Mouse (Mus musculus) brain, adult 2 months (tissue): ENCODE results near the gene Trpm8.

Experiments
- DNase-seq: peaks from one replicate; pipeline ENCODE4 v3.0.0; 2011; ENCODE audit warnings: low read depth, low spot score

Trpm8 gene

GRCm38 (mm10) chr1:88247660-88248059 lies 29.8 kb upstream of the Trpm8 start:
- DNase-seq: no peak

GRCm38 (mm10) chr1:88248658-88249057 lies 28.8 kb upstream of the Trpm8 start:
- DNase-seq: no peak

DNA sequence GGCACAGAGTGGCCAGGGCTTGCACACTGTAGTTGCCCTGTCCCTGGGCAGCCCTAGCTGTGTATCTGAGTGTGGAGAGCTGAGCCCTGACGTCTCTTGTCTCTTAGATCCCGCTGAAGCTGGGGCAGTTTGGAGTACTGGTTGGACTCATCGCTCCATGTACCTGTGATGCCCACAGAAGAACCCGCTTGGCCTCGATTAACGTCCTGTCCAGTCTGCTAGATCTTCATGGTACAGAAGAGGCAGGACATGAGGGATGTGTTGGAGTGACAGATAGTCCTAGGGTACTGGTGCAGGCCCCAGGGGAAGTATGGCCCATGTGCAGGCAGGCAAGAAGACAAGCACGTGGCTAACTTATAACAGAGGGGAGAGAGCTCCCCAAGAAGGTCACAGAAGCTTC lies 27.9 kb upstream of the Trpm8 start:
- no peak for DNase-seq

- no peak for DNase-seq
These were observed 27.4 kb upstream of the Trpm8 start for GRCm38 (mm10) chr1:88250023-88250422.

DNA sequence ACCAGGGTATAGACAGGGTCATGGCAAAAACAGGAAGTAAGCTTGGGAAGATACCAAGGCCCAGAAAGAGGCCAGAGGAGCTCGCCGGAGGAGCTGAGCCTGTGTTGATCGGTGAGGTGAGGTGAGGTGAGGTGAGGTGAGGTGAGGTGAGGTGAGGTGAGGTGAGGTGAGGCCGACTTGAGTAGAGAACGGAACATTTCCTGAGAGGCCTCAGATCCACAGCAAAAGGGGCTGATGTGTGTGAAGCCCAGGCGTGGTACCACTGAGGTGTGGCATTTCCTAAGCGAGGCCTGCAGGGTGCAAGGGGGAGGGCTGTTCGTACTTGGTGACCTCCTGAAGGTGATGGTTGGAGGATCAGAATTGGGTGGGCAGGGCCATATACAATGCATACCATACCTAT lies 24.4 kb upstream of the Trpm8 start:
- DNase-seq: no peak

DNA sequence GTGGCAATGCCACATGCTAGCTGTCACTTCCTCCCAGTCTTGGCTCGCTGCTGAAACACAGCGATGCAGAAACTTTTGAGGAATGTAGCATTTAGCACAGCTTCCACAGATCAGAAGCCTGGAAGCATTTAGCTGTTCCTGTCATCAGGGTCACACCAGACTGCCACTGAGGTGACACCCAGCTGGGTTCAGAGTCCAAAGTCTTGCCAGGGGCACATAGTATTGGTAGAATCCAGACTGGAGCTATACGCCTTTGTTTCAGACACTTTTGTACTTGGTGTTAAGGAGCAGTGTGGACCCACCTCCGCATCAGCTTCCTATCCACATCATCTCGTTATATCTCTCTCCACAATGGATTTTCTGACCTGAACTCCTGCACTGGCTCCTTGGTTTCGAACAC lies 23.9 kb upstream of the Trpm8 start:
- no peak for DNase-seq

DNA sequence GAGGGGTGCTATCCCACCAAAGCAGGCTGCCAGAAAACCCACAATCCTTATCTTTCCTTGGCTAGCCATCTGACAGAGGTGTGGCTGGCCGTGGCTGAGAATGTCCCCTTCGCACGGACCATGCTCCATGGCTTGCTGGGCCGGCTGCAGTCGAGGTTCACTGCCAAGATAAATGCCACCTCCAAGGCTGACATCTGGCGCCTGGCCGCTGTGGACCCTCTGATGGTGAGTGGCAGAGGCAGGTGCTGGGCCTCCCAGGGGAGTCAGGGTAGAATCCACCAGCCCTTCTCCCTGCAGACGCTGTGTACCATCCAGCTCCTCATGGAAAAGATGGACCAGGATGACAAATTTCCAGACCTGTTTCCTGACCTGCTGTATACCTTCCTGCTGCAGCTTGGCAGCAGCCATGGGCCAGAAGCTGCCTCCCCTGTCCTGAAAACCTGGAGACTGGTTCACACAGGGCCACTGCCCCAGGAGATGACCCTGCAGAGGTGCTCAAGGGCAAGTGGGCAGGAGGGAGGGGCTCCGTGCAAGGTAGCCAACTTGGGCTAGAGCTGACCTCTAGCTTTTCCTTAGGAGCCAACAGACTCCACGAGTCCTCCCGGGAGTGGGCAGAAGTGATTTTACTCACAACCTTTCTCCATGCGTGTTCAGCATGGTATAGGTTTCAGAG lies 22.5 kb upstream of the Trpm8 start:
- no peak for DNase-seq

DNA sequence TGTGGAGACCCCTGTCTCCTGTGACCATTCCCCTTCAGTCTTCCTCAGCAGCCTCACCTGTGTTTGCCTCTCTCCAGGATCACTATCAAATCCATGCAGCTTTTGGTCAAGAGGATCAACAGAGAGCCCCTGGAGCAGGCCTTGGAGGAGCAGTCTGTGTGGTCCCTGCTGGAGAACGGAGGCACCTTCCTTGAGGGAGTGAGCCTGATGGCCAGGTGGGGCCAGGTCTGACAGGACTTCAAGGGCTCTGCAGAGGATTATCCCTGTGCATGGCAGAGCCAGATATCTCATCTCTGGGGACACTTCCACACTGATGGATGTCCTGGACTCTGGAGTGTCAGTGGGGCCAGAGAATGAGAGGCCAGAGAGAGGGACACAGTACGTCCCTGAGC lies 22.0 kb upstream of the Trpm8 start:
- no peak for DNase-seq

DNA sequence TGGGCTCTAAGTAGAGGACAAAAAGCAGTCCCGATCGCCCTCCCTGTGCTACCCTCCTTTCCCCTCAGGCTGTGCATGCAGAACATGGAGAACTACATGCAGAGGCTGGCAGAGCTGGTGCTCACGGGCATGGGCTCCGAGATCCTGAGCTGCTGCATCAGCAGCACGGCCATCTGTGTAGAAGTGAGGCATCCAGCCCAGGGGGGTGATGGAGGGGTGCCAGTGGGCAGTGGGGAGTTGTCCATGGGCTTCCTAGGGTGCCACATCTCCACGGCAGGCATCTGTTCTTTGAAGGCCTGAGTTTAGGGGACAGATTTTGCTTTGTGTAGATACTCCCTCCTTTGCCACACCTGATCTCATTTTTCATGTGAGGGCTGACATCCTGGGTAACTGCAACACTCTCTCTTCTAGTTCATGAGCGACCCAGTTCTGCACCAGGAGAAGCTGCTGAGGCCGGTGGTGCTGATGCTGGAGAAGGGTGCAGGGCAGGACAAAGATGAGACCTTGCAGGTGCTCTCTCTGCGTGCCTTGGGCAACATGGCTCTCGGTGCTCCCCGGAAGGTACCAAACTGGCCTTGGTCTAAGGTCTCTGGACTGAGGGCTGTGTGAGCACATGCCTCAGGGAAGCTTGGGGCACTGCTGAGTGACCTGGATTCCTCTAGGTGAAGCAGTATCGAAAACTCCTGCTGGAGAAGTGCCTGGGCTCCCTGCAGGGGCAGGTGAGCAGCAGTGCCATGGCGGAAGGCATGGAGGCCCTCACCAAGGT lies 21.3 kb upstream of the Trpm8 start:
- no peak for DNase-seq

GRCm38 (mm10) chr1:88256886-88257663 lies 20.4 kb upstream of the Trpm8 start:
- no peak for DNase-seq

GRCm38 (mm10) chr1:88257681-88258080 lies 19.8 kb upstream of the Trpm8 start:
- DNase-seq: no peak

GRCm38 (mm10) chr1:88258361-88258760 lies 19.1 kb upstream of the Trpm8 start:
- no peak for DNase-seq

- peak; percentile 53 for DNase-seq
These were observed 18.4 kb upstream of the Trpm8 start for GRCm38 (mm10) chr1:88258881-88259642.

DNA sequence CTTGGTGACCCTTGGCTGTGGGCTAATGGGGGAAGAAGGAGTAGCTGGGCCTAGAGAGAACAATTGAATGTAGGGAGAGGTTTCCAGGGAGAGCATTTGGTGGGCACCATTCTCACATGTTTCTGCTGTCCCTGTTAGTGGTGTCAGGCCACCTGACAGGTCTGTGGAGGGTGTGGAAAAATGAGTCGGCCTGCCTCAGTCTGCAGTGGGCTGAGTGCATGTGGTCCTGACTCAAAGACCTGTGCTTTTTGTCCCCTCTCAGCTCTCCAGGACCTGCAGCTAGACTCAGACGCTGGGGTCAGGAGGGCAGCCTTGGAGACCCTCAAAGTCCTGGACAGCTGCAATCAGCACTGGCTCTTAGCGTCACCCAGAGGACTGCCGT lies 17.8 kb upstream of the Trpm8 start:
- DNase-seq: no peak

- DNase-seq: no peak
These were observed 17.3 kb upstream of the Trpm8 start for GRCm38 (mm10) chr1:88260114-88260513.

DNA sequence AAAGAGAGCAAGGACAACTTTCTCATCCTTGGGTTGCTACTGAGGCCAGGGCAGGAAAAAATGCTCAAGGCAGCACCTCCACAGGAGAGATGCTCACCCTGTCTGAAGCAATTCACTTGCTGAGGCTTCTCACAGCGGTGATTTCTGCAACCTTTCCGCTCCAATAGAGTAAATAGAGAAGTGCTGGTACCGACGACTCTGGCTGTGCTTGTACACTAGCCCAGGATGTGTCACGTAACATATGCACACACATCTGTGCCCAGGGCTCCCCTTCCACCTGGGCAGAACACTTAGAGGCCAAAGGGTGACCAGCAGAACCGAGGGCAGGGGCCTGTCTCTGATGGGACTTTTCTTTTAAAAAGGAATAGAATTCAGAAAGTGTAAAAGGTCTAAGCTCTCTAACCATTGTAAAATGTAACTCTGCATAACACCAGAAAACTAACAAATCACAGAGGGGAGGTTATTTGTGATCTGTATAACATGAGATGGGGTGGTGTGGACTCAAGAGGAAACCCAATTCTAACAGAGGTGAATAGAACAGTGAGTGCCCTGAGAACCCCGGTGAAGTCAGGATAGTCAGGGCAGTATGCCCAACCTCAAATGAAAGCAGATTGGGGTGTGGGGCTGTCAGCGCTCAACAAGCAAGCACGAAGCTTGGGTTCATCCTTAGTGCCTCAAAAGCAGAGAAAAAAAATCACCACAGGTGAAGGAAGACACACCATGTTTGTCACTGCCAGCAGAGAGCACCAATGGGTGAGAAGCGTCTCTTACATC lies 16.7 kb upstream of the Trpm8 start:
- no peak for DNase-seq

DNA sequence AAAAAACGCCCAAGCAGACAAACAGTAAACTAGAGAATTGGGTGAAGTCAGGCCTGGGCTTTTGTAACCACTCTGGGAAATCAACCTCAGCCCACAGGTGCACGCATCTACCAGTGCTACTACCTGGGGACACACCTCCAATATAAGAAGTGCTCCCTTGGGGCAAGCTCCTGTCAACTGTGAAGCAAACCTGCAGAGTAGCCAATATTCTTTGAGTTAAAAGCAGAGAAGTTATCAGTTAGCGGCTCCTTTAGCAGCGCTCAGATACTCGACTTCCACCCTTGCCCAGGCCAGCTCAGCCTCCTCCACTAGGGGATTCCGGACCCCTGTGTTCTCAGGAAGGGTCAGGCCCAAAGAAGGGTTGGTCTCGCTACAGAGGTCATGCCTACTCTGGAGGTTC lies 15.8 kb upstream of the Trpm8 start:
- no peak for DNase-seq

- DNase-seq: peak; percentile 78
These were observed 15.2 kb upstream of the Trpm8 start for GRCm38 (mm10) chr1:88262255-88262654.

DNA sequence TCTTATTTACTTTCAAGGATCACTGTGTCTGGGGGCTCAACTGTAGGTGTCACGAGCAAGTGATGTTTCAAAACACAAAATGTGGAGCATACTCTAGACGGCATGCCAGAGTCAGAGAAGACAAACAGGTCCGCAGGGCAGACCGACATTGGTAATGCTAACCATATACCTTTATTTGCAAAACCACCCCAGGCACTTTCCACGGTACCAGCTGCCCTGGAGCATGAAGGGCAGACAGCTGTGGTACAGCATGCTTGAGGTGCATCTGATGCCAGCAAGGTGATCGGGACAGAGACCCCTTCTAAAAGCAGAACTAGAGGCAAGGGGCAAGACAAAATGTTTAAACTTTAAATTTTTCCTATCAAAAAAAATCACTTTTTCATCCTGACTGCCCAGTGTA lies 14.5 kb upstream of the Trpm8 start:
- no peak for DNase-seq

- DNase-seq: no peak
These were observed 13.7 kb upstream of the Trpm8 start for GRCm38 (mm10) chr1:88263778-88264177.

DNA sequence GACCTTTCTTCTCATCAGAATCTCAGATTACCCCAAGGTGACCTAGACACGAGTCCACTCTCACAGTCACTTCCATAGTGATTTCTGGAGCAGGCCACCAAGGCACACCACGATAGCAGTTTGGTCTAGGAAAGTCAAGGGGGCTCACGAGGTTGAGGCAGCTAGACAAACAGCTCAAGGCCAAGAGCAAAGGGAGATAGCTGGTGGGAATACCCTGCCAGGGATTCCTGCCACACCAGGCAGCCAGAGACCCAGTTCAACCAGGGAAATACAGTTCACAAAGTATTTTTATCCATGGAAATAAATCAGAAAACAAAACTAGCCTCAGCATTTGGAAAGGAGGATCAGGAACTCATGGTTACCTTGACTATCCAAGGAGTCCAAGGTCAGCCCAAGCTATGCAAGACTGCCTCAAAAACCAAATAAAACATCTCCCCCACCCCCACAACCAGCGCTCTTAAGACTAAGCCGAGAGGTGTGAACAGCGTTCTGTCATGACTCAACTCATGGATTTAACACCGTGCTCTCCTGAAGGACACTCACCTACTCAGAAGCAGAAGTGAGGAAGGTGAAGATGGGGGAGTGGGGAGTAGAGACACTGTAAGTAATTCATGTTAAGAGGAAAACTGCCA lies 13.1 kb upstream of the Trpm8 start:
- DNase-seq: peak; percentile 44
